Mouse (Mus musculus) liver, postnatal 0 days (tissue): ENCODE data around the gene Spop.

Source experiments
- CTCF ChIP-seq: sonication (generic); IDR thresholded peaks from 2 replicates; pipeline ENCODE4 v1.5.1; 2016; ENCODE audit warnings: antibody characterized with exemption, low read depth
- EP300 ChIP-seq: IDR thresholded peaks from 2 replicates; pipeline ENCODE4 v1.6.1; 2016; ENCODE audit warnings: antibody characterized with exemption, low read depth, mild to moderate bottlenecking

DNA sequence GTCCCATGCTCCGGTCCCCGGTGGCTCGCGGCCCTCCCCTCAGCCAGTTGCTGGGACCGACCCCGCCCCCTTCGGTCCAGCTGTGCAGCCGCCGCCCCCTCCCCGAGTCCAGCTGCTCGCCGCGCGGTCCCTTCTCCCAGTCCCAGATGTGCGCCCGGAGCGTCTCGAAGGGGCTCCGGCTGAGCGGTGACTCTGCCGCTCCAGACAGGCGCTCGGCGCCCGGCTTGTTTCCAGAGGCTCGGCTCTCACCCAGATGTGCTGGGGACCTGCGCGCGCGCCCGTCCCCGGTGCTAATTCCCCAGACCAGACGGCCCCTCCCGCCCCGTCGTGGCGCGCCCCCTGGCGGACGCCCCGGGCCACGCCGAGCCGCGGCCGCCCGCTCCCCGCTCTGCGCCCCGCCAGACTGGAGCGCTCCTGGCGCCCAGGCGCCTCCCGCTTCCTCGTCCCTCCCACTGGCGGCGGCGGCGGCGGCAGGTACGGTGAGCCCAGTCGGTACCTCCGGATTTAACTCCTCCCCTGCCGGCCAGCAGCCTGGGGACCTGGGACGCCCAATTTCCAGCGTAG lies 100.5 kb downstream of the Spop start, which contains the start of gene Nxph3:
- TF ChIP-seq EP300 (no peak), CTCF (peak; percentile 48; the same call in 1 of the 2 replicates)
